Mouse (Mus musculus): ENCODE measurements around the gene Loxl1.

GRCm38 (mm10) chr9:58274626-58275025, 38.4 kb downstream of the Loxl1 start:
- TF ChIP-seq CTCF (IDR thresholded peaks at IDR 0.05; ENCODE audit: low read depth) (no peak), EP300 (IDR thresholded peaks at IDR 0.05; ENCODE audit: low read depth) (no peak)

Measured in liver, postnatal 0 days (tissue).